Mouse (Mus musculus) MEL-GATA-1-ER (cell line): ENCODE measurements around the gene Sema3c.
A peak's percentile ranks its signal among the peaks of the same experiment; 100 is the strongest.

Experiments
- DNase-seq: peaks from one replicate; pipeline ENCODE4 v3.0.0-alpha.2; 2012; ENCODE audit warnings: low read depth; ENCODE audit errors: extremely low read depth

The Sema3c gene

GRCm38 (mm10) chr5:17776571-17776970, 202.5 kb downstream of the Sema3c start:
- peak; percentile 88 for DNase-seq
